Mouse (Mus musculus) stomach, postnatal 0 days (tissue): Measurements from ENCODE around the gene Nle1. TPM values are rescaled to one million over a fixed set of nuclear protein-coding genes. Genes with fewer than 3 reads are reported as not detected.

Experiments
- ATAC-seq: fragments of 200-750 bp; cut with Nextera tagmentation; 2 replicates; pipeline ENCODE4 v1.8.0; 2017; ENCODE audit not compliant: low FRiP score, low TSS enrichment
- DNase-seq: peaks from one replicate; pipeline ENCODE4 v3.0.0-alpha.2; 2016; ENCODE audit warnings: low spot score
- H3K27ac ChIP-seq: fragments of 300-500 bp; sonication (generic); replicated peaks from 2 replicates; pipeline ENCODE4 v1.5.1; 2014; ENCODE audit warnings: mild to moderate bottlenecking, control low read depth
- H3K27me3 ChIP-seq: fragments of 300-500 bp; sonication (generic); 2 replicates; pipeline ENCODE4 v1.6.1; 2014; ENCODE audit warnings: low read length; ENCODE audit not compliant: control insufficient read depth, insufficient read depth
- H3K36me3 ChIP-seq: fragments of 300-500 bp; sonication (generic); 2 replicates; pipeline ENCODE4 v1.6.1; 2014; ENCODE audit warnings: low read length, mixed read lengths; ENCODE audit not compliant: control insufficient read depth, insufficient read depth
- H3K4me1 ChIP-seq: fragments of 300-500 bp; sonication (generic); replicated peaks from 2 replicates; pipeline ENCODE4 v1.6.1; 2014; ENCODE audit warnings: antibody characterized with exemption; ENCODE audit not compliant: control insufficient read depth, insufficient read depth
- H3K4me2 ChIP-seq: fragments of 300-500 bp; sonication (generic); replicated peaks from 2 replicates; pipeline ENCODE4 v1.6.1; 2014; ENCODE audit warnings: low read depth, mild to moderate bottlenecking, control low read depth, moderate library complexity
- H3K4me3 ChIP-seq: fragments of 300-500 bp; sonication (generic); 2 replicates; pipeline ENCODE4 v1.5.1; 2014; ENCODE audit warnings: low read depth, low read length, control low read depth
- H3K9ac ChIP-seq: fragments of 300-500 bp; sonication (generic); 2 replicates; pipeline ENCODE4 v1.6.1; 2014; ENCODE audit warnings: mild to moderate bottlenecking, low read length, control low read depth, mixed read lengths
- H3K9me3 ChIP-seq: fragments of 300-500 bp; sonication (generic); 2 replicates; pipeline ENCODE4 v1.6.1; 2016; ENCODE audit warnings: low read length; ENCODE audit not compliant: control insufficient read depth
- CTCF ChIP-seq: IDR thresholded peaks from 2 replicates; pipeline ENCODE4 v1.5.1; 2016; ENCODE audit warnings: antibody characterized with exemption, low read depth, mild to moderate bottlenecking, moderate library complexity
- EP300 ChIP-seq: optimal IDR thresholded peaks from 2 replicates; pipeline ENCODE3; 2016; ENCODE audit warnings: antibody characterized with exemption
- WGBS: fragments of 180-500 bp; shearing (Covaris S2); extraction: QIAGEN DNeasy Blood & Tissue Kit; methylation state at CpG from one replicate; pipeline ENCODE4 v1.1.7; 2014; 5-methylcytosine and 5-hydroxymethylcytosine counted together
- polyA plus RNA-seq: library from polyadenylated mRNA; unstranded; fragments of >200 nt; fragmentation: Nextera tagmentation; extraction: Ambion mirVana; gene quantifications from 2 replicates; pipeline ENCODE4 v1.2.1, GENCODE M21; 2015

Gene Nle1
- polyA plus RNA-seq, 1 experiment from 2014 or later, result 15.3 TPM

DNA sequence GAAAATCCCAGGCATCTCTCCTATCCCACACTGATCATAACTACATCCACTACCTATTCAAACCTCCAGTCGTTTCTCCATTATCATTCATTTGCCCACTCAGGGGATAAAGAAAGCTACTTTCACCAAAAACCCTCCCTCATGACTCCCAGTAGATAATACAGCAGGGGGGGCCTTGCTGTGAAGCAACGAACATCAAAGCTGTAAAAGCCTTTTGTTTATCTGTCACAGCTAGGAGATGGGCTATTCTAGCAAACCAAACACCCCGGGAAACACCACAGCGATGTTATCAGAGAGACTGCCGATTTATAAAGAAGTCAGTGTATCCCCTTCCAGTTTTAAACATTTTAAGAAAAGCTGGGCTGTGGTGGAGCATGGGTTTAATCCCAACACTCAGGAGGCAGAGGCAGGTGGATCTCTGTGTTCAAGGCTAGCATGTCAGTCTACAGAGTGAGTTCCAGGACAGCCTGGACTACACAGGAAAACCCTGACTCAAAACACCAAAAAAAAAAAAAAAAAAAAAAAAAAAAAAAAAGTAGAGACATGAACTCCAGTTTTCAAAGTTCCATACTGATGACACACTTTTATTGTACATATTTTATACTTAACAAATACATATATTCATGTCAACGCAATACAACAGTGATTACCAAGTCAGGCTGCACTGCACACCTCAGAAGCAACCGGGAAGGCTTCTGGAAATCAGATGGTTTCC, 41.2 kb downstream of the Nle1 start:
- Histone ChIP-seq H3K36me3 (no peaks in the 10 kb centered on the region), H3K4me3 (no peak overlapping the region), H3K9ac (no peak overlapping the region), H3K27ac (no peak overlapping the region), H3K27me3 (no peaks in the 10 kb centered on the region), H3K4me1 (no peaks in the 10 kb centered on the region), H3K4me2 (no peak overlapping the region), H3K9me3 (no peaks in the 10 kb centered on the region)
- 32% methylated on average over 7 of the region's 7 CpGs for WGBS
- DNase-seq, result no peak
- no peak for ATAC-seq
- TF ChIP-seq CTCF, result no peak
- TF ChIP-seq EP300, result no peak

- DNase-seq, result no peak
- Histone ChIP-seq H3K4me2 (no peak overlapping the region), H3K36me3 (no peaks in the 10 kb centered on the region), H3K9ac (no peak overlapping the region), H3K9me3 (no peaks in the 10 kb centered on the region), H3K27me3 (no peaks in the 10 kb centered on the region), H3K4me1 (no peaks in the 10 kb centered on the region), H3K27ac (no peak overlapping the region), H3K4me3 (no peak overlapping the region)
- no peak for ATAC-seq
- 79% methylated on average over 10 of the region's 10 CpGs for WGBS
- TF ChIP-seq CTCF (no peak), EP300 (no peak)
Observed at GRCm38 (mm10) chr11:82865957-82866356, 42.3 kb downstream of the Nle1 start.

DNA sequence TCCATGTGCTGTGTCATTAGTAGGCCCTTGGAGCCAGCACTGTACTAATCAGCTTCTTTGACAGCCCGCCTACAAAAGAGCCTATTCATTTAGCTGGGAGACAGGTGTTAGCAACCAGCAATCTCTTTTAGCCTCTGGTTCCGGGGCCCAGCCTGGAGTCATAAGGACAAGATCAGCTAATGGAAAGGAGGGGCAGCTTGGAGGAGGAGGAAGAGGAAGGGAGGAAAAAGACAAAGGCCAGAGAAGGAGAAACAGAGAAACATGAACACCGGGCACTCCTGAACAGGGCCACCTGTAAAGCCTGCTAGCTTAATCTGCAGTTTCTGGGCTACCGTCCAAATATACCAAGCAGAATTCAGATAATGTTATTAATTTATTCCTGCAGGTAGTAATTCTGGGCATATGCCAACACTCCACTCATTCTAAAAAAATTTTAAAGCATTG, 44.7 kb downstream of the Nle1 start:
- peak; percentile 54 for DNase-seq
- no peaks in the 10 kb centered on the region for H3K4me1 ChIP-seq
- H3K9me3 ChIP-seq, result no peaks in the 10 kb centered on the region
- H3K27ac ChIP-seq, result peak overlapping the region; percentile 61
- H3K9ac ChIP-seq, result no peak overlapping the region
- H3K36me3 ChIP-seq, result no peaks in the 10 kb centered on the region
- H3K4me3 ChIP-seq, result no peak overlapping the region
- no peak overlapping the region for H3K4me2 ChIP-seq
- no peak for TF ChIP-seq EP300
- TF ChIP-seq CTCF, result no peak
- WGBS, result 32% methylated on average over 4 of the region's 4 CpGs
- H3K27me3 ChIP-seq, result no peaks in the 10 kb centered on the region
- ATAC-seq, result peak; percentile 50; the same call in 1 of the 2 replicates

DNA sequence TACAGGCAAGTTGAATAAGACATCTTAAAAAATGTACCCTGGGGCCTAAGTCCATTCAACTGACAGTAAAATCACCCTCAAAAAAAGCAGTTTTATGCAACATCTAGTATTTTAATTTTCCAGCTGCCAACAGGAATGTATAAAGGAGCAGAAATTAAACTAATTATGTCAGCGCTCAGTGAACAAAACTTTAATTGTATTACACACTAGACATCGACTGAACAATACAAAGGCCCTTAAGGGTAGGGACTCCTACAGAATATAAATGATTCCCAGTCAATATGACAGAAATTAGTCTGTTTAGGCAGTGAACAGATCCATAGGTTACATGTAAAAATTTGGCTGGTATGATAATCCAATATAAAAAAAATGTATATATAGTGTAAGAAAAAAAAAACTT, 45.2 kb downstream of the Nle1 start:
- H3K27ac ChIP-seq, result no peak overlapping the region
- no peak overlapping the region for H3K9ac ChIP-seq
- H3K9me3 ChIP-seq, result no peaks in the 10 kb centered on the region
- H3K4me3 ChIP-seq, result no peak overlapping the region
- WGBS, result 61% methylated on average over 2 of the region's 2 CpGs
- no peak for DNase-seq
- H3K36me3 ChIP-seq, result no peaks in the 10 kb centered on the region
- no peaks in the 10 kb centered on the region for H3K4me1 ChIP-seq
- ATAC-seq, result no peak
- H3K4me2 ChIP-seq, result no peak overlapping the region
- H3K27me3 ChIP-seq, result no peaks in the 10 kb centered on the region
- TF ChIP-seq CTCF, result no peak
- no peak for TF ChIP-seq EP300

DNA sequence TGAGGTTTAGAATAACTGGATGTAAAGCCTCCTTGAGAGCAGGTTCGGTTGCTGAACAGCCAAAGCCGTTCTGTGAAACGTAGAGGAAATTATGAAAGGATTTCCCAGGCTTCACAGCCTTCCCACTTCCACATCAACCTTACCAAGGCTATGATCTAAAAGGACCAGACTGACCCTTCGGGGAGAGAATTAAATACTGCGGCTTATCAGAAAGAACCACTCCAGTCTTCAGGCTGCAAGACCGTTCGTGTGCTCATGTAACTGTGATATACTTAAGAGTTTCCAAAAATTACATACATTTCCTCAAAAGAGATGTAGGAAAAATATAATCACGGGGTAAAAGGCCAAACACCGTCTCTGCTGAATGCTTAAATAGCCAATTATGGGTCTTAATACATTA, 45.6 kb downstream of the Nle1 start:
- 80% methylated on average over 9 of the region's 9 CpGs for WGBS

DNA sequence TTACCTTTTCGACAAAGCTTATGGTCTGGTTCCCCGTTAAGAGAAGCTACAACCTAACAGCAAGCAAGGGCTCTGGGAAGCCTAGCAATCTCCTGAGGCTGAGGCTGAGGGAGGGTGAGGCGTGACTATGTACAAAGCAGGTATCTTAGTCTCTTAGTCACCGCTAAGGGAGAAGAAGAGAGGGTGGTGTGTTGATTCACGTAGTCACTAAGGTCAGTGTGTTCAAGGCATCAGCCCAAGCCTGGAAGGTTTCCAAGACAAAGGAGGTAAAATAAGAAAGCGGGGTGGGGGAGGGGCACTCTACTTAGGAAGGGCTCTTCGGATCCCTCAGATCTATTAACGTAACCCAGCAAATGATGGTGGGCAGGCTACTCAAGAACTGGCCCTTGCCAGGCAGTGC, 46.7 kb downstream of the Nle1 start:
- no peak overlapping the region for H3K4me2 ChIP-seq
- no peaks in the 10 kb centered on the region for H3K4me1 ChIP-seq
- peak overlapping the region; percentile 66 for H3K27ac ChIP-seq
- no peak overlapping the region for H3K9ac ChIP-seq
- TF ChIP-seq CTCF, result no peak
- TF ChIP-seq EP300, result no peak
- 39% methylated on average over 8 of the region's 8 CpGs for WGBS
- H3K4me3 ChIP-seq, result no peak overlapping the region
- H3K36me3 ChIP-seq, result no peaks in the 10 kb centered on the region
- peak; percentile 90 for ATAC-seq
- no peaks in the 10 kb centered on the region for H3K27me3 ChIP-seq
- H3K9me3 ChIP-seq, result no peaks in the 10 kb centered on the region
- DNase-seq, result peak; percentile 77

More for the DNA sequence above, 45.6 kb downstream of the Nle1 start:
- no peak overlapping the region for H3K4me2 ChIP-seq
- no peak for TF ChIP-seq CTCF
- no peak overlapping the region for H3K9ac ChIP-seq
- H3K27me3 ChIP-seq, result no peaks in the 10 kb centered on the region
- H3K36me3 ChIP-seq, result no peaks in the 10 kb centered on the region
- H3K4me3 ChIP-seq, result no peak overlapping the region
- H3K9me3 ChIP-seq, result no peaks in the 10 kb centered on the region
- no peak for DNase-seq
- no peaks in the 10 kb centered on the region for H3K4me1 ChIP-seq
- no peak overlapping the region for H3K27ac ChIP-seq
- no peak for ATAC-seq
